Mouse (Mus musculus) CD4-positive, CD25-positive, alpha-beta regulatory T cell, adult 2 months (primary cell): ENCODE results near the gene Qsox2.

Experiments
- DNase-seq: peaks from one replicate; pipeline ENCODE4 v3.0.0-alpha.2; 2012; ENCODE audit warnings: low read depth, low spot score

The Qsox2 gene

GRCm38 (mm10) chr2:26166890-26167289 is 70.4 kb downstream of the Qsox2 start:
- no peak for DNase-seq
